Mouse (Mus musculus) granulocyte monocyte progenitor cell, adult 5-6 weeks (primary cell): ENCODE measurements at regions not wholly inside any gene's neighbourhood (a gene's known extent, or its start where the extent isn't known, plus 50 kb on each side); places are given as distances from the start of the nearest gene placed in this dataset.
A peak's percentile ranks its signal among the peaks of the same experiment; 100 is the strongest.

Experiments
- ATAC-seq: replicated peaks from 2 replicates; pipeline ENCODE4 v1.8.0; 2016; ENCODE audit warnings: mild to moderate bottlenecking, moderate TSS enrichment, inconsistent platforms; ENCODE audit not compliant: poor library complexity, severe bottlenecking

GRCm38 (mm10) chr3:51127875-51128274 lies 96.4 kb upstream of the Noct start:
- ATAC-seq = no peak

- peak; percentile 99 for ATAC-seq
Observed at GRCm38 (mm10) chr3:51128491-51129155, 95.6 kb upstream of the Noct start.

GRCm38 (mm10) chr3:51130709-51131108 lies 93.5 kb upstream of the Noct start:
- ATAC-seq = no peak

DNA sequence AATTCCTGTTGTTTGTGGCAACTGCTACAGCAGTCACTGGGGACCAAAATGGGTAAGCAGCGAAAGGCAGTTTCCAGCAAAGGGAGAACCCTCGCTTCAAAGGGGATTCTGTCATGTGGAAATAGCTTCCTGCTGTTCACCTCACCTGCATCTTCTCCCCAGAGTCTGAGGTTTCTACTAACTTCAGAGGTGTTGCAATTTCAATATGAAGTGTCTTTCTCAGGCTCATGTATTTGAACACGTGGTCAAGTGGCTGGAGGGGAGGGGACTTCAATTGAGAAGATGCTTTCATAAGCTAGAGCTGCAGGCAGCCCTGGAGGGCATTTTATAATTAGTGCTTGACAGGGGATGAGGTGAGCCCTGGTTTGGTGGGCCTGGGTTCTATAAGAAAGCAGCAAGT lies 92.9 kb upstream of the Noct start:
- ATAC-seq = no peak

DNA sequence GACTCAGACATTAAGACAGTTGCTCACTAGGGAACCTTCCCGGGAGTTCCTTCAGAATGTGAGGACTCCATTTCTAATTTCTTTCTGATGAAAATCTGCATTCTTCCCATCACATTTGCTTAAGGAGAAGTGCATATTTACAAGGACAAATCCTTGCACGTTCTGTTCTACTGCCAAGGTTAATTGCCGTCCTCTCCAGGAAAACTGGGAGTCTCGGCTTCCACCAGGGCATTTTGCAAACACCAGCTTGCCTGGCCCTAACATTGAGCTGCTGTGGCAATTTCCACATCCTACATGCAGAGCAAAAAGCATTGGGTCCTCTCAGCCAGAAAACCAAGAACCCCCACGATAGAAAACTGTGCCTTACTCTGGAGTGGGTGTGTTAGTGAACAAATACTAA lies 91.5 kb upstream of the Noct start:
- ATAC-seq = no peak

DNA sequence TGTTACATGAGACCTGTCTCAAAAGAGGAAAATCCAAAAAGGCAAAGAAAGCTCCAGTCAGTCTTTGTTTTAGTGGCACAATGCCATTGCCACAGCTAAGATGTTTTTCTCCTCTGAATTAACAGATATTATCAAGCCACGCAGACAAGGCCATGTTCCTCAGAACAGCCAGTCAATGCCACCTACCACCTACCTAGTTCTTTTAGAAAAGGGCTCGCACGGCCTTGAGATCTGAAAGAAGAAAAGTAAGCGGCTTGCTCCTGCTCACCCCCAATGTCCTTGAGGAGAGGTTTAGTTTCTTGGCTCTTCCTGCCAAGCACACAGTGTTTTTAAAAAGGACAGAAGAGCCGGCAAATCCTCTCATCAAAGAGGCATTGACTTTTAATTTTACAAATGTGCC lies 88.7 kb upstream of the Noct start:
- ATAC-seq = no peak

DNA sequence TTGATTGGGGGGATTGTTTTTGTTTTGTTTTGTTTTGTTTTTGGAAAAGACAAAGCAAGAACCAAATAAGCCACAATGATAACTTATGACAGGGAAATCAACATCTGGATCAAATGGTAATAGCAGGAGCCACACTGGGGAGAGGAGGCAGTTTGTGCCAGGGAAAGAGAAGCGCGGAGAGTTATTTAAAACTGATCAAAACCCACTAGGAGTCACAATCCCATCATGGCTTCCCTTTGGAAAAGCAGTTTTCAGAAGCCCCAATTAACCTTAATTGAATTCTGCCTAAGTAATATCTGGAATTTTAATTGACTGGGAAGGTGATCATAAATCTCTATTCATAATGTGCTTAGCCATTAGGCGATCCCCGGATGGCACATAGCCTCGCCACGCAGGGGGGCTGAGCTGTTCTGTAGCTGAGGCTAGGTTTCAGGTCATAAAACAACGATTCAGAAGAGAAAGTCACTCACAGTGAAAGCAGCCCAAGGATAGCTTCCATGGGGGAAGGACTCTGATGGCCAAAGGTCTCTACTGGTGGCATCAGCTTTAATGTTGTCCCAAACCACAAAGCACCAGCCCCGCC lies 86.4 kb upstream of the Noct start:
- no peak for ATAC-seq

GRCm38 (mm10) chr3:51145985-51146384 lies 78.3 kb upstream of the Noct start:
- peak; percentile 86 for ATAC-seq

- no peak for ATAC-seq
Observed at GRCm38 (mm10) chr3:51150012-51150411, 74.2 kb upstream of the Noct start.

DNA sequence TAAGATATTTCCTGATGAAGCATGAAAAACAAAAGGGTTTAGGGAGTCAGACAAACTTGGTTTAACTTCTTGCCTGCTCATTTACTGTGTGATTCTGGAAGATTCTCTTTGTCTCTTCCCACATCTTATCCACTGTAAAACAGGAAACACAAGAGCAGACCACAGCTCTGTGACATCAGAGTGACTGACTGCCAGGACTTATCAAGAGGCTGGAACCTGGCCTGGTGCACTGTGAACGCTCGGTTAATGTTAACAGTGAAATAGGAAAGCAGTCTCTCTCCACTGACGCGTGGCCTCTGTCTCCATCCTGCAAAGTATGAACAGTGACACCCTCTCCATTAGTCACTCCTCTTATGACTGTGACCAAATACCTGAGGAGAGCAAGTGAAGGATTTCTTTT lies 73.1 kb upstream of the Noct start:
- ATAC-seq = peak; percentile 57

- ATAC-seq = 0 out of 2 replicates have a peak, but pooled peaks have one; percentile 12
Observed at GRCm38 (mm10) chr3:51155621-51156020, 68.6 kb upstream of the Noct start.

DNA sequence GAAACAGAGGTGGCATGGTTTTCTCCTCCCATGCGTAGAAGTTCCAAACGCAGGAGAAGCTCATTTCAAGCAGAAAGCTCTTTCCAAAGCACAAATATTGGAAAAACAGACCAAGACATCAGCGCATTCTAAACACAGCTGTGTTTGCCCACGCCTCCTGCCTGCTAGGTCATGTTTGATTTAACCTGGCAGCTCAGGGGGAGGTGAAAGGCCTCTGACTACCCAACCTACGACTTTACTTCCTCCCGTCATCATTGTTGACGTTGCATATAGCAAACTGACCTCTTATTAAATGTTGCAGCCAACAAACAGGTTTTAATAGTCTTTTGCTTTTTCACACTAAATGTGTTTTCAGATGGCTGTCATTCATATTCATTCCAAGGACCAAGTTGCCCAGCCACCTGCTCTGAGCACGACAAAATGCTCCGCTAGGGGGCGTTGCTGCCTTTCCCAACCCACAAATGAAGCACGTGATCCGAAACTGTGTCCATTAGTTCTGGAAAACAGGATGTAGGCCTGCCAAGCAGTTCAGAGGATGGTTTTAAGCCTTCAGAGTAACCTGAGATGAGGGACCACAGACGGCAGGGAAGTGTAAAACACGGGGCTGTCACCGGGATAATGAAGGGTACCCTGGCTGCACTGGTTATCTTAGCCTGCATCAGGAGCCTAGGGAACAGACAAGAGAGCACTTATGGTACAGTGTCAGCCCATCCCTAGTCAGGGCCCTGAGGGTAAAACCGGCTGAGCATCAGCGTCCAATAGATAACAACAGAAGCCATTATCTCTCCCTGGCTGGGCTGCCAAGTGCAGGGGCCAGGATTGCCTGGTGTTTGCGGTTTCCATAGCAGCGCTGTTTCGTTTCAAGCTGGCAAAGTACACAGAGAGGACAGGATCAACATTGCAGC lies 67.6 kb upstream of the Noct start:
- peak; percentile 33; the same call in 1 of the 2 replicates for ATAC-seq

DNA sequence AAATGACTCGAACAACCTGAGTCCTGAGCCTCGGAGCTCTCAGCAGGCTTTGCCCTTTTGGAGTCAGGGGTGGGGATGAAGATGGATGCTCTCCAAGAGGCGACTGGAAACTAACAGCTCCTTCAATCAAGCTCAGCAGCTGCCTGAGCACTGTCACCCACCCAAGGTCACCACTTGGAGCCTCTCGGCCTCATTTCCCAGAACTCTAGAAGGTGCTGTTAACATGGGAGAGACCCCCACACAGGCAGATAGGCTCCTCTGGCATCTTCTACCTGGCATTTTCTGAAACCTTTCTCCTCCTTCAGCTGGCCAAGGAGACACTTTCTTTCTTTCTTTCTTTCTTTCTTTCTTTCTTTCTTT lies 67.0 kb upstream of the Noct start:
- ATAC-seq = no peak

GRCm38 (mm10) chr3:51158449-51158848 lies 65.8 kb upstream of the Noct start:
- ATAC-seq = no peak

DNA sequence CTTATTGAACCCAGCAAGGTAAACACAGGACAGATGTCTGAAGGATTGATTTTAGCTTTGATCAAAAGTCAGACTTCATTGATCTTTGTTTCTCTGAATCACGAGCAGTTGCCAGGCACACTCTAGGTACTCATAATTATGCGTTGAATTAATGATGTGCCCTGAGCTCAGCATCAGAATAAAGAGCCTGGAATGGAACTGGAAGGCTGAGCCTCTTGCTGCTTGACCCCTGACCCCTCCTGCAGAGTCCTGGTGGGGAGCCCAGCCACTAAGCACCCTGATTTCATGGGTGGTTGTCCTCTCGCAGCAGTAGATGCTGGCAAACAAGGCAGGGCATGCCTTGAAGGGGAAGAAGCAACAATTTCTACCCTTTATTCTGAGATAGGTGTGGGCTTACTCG lies 64.9 kb upstream of the Noct start:
- ATAC-seq = no peak

DNA sequence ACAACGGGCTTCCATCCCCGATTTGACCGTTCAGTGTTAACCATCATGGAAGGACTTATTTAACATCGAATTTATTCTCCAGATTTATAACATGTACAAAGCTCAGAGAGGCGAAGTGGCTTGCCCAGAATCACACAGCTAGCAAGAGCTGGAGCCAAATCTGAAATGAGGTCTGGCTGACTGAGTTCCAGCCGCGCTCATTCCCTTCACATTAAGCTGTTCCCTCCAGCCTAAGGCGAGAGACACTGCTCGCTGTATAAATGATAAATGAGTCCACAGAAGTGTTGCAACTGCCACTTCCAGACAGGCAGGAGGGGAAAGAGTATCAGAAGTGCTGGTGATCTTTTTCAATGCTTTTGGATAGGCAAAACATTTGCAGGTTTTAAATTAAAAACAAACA lies 64.4 kb upstream of the Noct start:
- ATAC-seq = no peak

- ATAC-seq = no peak
Observed at GRCm38 (mm10) chr3:51160625-51161024, 63.6 kb upstream of the Noct start.

GRCm38 (mm10) chr3:51169150-51169925 lies 54.9 kb upstream of the Noct start:
- no peak for ATAC-seq

- ATAC-seq = peak; percentile 96
Observed at GRCm38 (mm10) chr3:51170225-51170852, 53.9 kb upstream of the Noct start.
